Mouse (Mus musculus) myocyte (in vitro differentiated cells): ENCODE measurements around the gene Slc25a17. TPM values are rescaled to one million over a fixed set of nuclear protein-coding genes. Genes with fewer than 3 reads are reported as not detected.

Experiments used
- H3K27me3 ChIP-seq: one replicate; pipeline ENCODE4 v1.6.1; 2011; ENCODE audit not compliant: control insufficient read depth, insufficient read depth, insufficient read length
- H3K36me3 ChIP-seq: one replicate; pipeline ENCODE4 v1.6.1; 2011; ENCODE audit not compliant: control insufficient read depth, insufficient read depth
- H3K4me2 ChIP-seq: one replicate; pipeline ENCODE4 v1.6.1; 2011; ENCODE audit warnings: low read depth, control low read depth
- H3K4me3 ChIP-seq: one replicate; pipeline ENCODE4 v1.5.1; 2011; ENCODE audit warnings: mild to moderate bottlenecking, control low read depth, moderate library complexity
- H3K79me2 ChIP-seq: one replicate; pipeline ENCODE4 v1.6.1; 2011; ENCODE audit not compliant: control insufficient read depth, insufficient read depth
- H3ac ChIP-seq: one replicate; pipeline ENCODE4 v1.6.1; 2011; ENCODE audit not compliant: control insufficient read depth, insufficient read length
- CEBPB ChIP-seq: IDR thresholded peaks from 2 replicates; pipeline ENCODE4 v1.6.1; 2011; ENCODE audit warnings: mild to moderate bottlenecking, moderate library complexity; ENCODE audit not compliant: poor library complexity, insufficient read depth, severe bottlenecking
- E2F4 ChIP-seq: IDR thresholded peaks from one replicate; pipeline ENCODE4 v1.6.1; 2011; ENCODE audit warnings: mild to moderate bottlenecking, control low read depth, moderate library complexity; ENCODE audit not compliant: insufficient read depth
- MAX ChIP-seq: IDR thresholded peaks from one replicate; pipeline ENCODE4 v1.6.1; 2011; ENCODE audit warnings: low read depth, mild to moderate bottlenecking, control low read depth
- MYOD1 ChIP-seq, 3 experiments: IDR thresholded peaks; one replicate each; pipeline ENCODE4 v1.6.1; 2011; ENCODE audit warnings: control low read depth in 2 of 3, low read depth in 2 of 3, mild to moderate bottlenecking in 2 of 3, moderate library complexity in 1 of 3; ENCODE audit not compliant: insufficient read length in 2 of 3, control insufficient read depth in 1 of 3
- MYOG ChIP-seq, 3 experiments: IDR thresholded peaks; one replicate each; pipeline ENCODE4 v1.6.1; 2011; ENCODE audit warnings: control low read depth in 2 of 3, low read depth in 2 of 3, mild to moderate bottlenecking in 2 of 3; ENCODE audit not compliant: insufficient read length in 2 of 3, control insufficient read depth in 1 of 3, insufficient read depth in 1 of 3
- POLR2A ChIP-seq: IDR thresholded peaks from one replicate; pipeline ENCODE4 v1.6.1; 2011; ENCODE audit warnings: low read depth, mild to moderate bottlenecking, control low read depth, moderate library complexity; ENCODE audit not compliant: insufficient read length
- POLR2AphosphoS2 ChIP-seq: IDR thresholded peaks from one replicate; pipeline ENCODE4 v1.6.1; 2011; ENCODE audit warnings: low read depth, control low read depth; ENCODE audit not compliant: insufficient read length
- REST ChIP-seq: IDR thresholded peaks from one replicate; pipeline ENCODE4 v1.6.1; 2011; ENCODE audit warnings: mild to moderate bottlenecking, control low read depth, moderate library complexity; ENCODE audit not compliant: insufficient read depth, insufficient read length
- SRF ChIP-seq: IDR thresholded peaks from one replicate; pipeline ENCODE4 v1.6.1; 2011; ENCODE audit warnings: low read depth; ENCODE audit not compliant: control insufficient read depth, insufficient read length
- TCF12 ChIP-seq: IDR thresholded peaks from one replicate; pipeline ENCODE4 v1.6.1; 2011; ENCODE audit warnings: mild to moderate bottlenecking, control low read depth; ENCODE audit not compliant: poor library complexity, insufficient read depth, severe bottlenecking
- TCF3 ChIP-seq: IDR thresholded peaks from one replicate; pipeline ENCODE4 v1.6.1; 2011; ENCODE audit warnings: low read depth, control low read depth; ENCODE audit not compliant: insufficient read length
- USF1 ChIP-seq: IDR thresholded peaks from one replicate; pipeline ENCODE4 v1.6.1; 2011; ENCODE audit warnings: low read depth, mild to moderate bottlenecking, control low read depth, moderate library complexity
- polyA plus RNA-seq: library from polyadenylated mRNA; unstranded; fragments of >200 nt; fragmentation: generic; extraction: Trizol; gene quantifications from one replicate; pipeline ENCODE4 v1.2.1, GENCODE M21; 2012; ENCODE audit warnings: missing spikeins

Gene Slc25a17
- polyA plus RNA-seq, 1 experiment = 40.9 TPM

- H3K4me2 ChIP-seq = no peak overlapping the region
- no peak overlapping the region for H3ac ChIP-seq
- H3K4me3 ChIP-seq = no peak overlapping the region
- no peaks in the 10 kb centered on the region for H3K79me2 ChIP-seq
- H3K27me3 ChIP-seq = no peaks in the 10 kb centered on the region
- peaks cover 75% of the 10 kb centered on the region for H3K36me3 ChIP-seq
- no peak for TF ChIP-seq POLR2AphosphoS2
- TF ChIP-seq TCF12 = no peak
- no peak for TF ChIP-seq MYOD1 (IDR thresholded peaks at IDR 0.05; ENCODE audit: control insufficient read depth in 1 of 3, insufficient read length in 2 of 3, low read depth in 2 of 3)
- TF ChIP-seq MYOG (IDR thresholded peaks at IDR 0.05; ENCODE audit: control insufficient read depth in 1 of 3, insufficient read depth in 1 of 3, insufficient read length in 2 of 3, low read depth in 2 of 3) = no peak
- TF ChIP-seq MAX = no peak
- no peak for TF ChIP-seq POLR2A
- no peak for TF ChIP-seq REST
These were observed 29.7 kb downstream of the Slc25a17 start for GRCm38 (mm10) chr15:81330816-81331433.

GRCm38 (mm10) chr15:81329721-81330369 is 30.8 kb downstream of the Slc25a17 start:
- Histone ChIP-seq H3K36me3 (peaks cover 74% of the 10 kb centered on the region), H3K4me2 (no peak overlapping the region), H3K4me3 (no peak overlapping the region), H3K79me2 (no peaks in the 10 kb centered on the region), H3ac (no peak overlapping the region), H3K27me3 (no peaks in the 10 kb centered on the region)
- TF ChIP-seq TCF12 (no peak), USF1 (no peak), E2F4 (no peak), POLR2A (no peak), MAX (no peak), SRF (no peak), MYOD1 (IDR thresholded peaks at IDR 0.05; ENCODE audit: control insufficient read depth in 1 of 3, insufficient read length in 2 of 3, low read depth in 2 of 3) (no peak), POLR2AphosphoS2 (no peak), CEBPB (no peak), REST (no peak)

- Histone ChIP-seq H3K27me3 (no peaks in the 10 kb centered on the region), H3K79me2 (no peaks in the 10 kb centered on the region), H3ac (no peak overlapping the region), H3K36me3 (peaks cover 74% of the 10 kb centered on the region), H3K4me3 (no peak overlapping the region), H3K4me2 (no peak overlapping the region)
- TF ChIP-seq MYOG (IDR thresholded peaks at IDR 0.05; ENCODE audit: control insufficient read depth in 1 of 3, insufficient read depth in 1 of 3, insufficient read length in 2 of 3, low read depth in 2 of 3) = no peak
- TF ChIP-seq USF1 = no peak
- no peak for TF ChIP-seq POLR2AphosphoS2
- TF ChIP-seq TCF12 = no peak
- TF ChIP-seq E2F4 = no peak
- no peak for TF ChIP-seq MAX
- TF ChIP-seq TCF3 = no peak
- TF ChIP-seq REST = no peak
- no peak for TF ChIP-seq POLR2A
- no peak for TF ChIP-seq CEBPB
- no peak for TF ChIP-seq SRF
- no peak for TF ChIP-seq MYOD1 (IDR thresholded peaks at IDR 0.05; ENCODE audit: control insufficient read depth in 1 of 3, insufficient read length in 2 of 3, low read depth in 2 of 3)
These were observed 33.1 kb downstream of the Slc25a17 start for GRCm38 (mm10) chr15:81327501-81327900.

DNA sequence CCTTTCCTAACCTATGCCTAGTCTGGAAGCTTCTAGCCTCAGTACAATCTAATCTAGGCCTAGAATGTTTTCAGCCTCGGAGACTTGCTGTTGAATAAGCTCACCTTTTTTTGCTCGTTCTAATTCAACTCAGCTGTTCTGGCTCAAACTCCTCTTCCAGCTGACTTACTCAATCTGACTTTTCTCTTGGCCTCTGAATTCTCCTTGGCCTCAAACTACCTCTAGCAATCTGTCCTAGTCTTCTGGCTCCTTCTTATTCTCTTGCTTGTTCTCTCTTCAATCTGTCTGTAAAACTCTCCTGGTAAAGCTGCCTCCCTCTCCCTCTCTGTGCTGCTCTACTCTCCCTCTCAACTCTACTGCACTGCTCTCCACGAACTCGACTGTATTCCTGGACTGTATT is 35.6 kb downstream of the Slc25a17 start:
- H3K27me3 ChIP-seq = no peaks in the 10 kb centered on the region
- H3K4me2 ChIP-seq = no peak overlapping the region
- TF ChIP-seq E2F4 (no peak), POLR2AphosphoS2 (no peak), SRF (no peak), USF1 (no peak), TCF12 (no peak), MAX (no peak), CEBPB (no peak), REST (no peak), TCF3 (no peak), MYOG (IDR thresholded peaks at IDR 0.05; ENCODE audit: control insufficient read depth in 1 of 3, insufficient read depth in 1 of 3, insufficient read length in 2 of 3, low read depth in 2 of 3) (no peak), MYOD1 (IDR thresholded peaks at IDR 0.05; ENCODE audit: control insufficient read depth in 1 of 3, insufficient read length in 2 of 3, low read depth in 2 of 3) (no peak), POLR2A (no peak)
- H3K4me3 ChIP-seq = no peak overlapping the region
- no peaks in the 10 kb centered on the region for H3K79me2 ChIP-seq
- peaks cover 84% of the 10 kb centered on the region for H3K36me3 ChIP-seq
- H3ac ChIP-seq = no peak overlapping the region
